Mouse (Mus musculus): Measurements from ENCODE around the gene Rps27a.
"Not testable (repeated sequence)": the region's sequence is repeated elsewhere in the genome, so short reads cannot be mapped to it uniquely, and the experiment has no call there.

Rps27a gene

GRCm38 (mm10) chr11:29547752-29548503 is at the start of gene Rps27a, which contains the start of gene Clhc1:
Gene Rps27a, minus strand, starts transcription at chr11:29548109.
Gene Clhc1, plus strand, starts transcription at chr11:29547950.
- peak; percentile 94 for DNase-seq (ENCODE audit: low read depth, low spot score)

DNA sequence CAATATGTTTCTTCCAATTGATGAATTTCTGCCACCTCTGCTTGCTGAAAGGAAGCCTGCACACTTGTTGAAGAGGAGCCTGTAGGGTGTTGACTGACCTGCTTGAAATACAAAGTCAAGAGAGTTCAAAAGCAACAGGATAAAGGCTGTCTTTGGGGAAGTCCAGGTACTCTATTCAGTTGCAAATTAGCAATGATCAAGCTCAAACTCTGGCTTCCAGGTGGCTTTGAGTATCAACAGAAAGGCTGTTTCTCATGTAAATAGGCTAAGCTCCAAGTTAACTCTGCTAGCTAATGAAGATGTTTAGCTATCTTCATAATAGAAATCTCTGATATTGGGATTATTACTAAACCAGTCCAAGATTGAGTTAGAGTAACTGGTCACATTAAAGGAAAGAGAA is 49.2 kb upstream of the Rps27a start:
- no peak for DNase-seq (ENCODE audit: low read depth, low spot score)

- no peak for DNase-seq (ENCODE audit: low read depth, low spot score)
These were observed 47.3 kb upstream of the Rps27a start for GRCm38 (mm10) chr11:29595217-29595616.

- no peak for DNase-seq (ENCODE audit: low read depth, low spot score)
These were observed 31.7 kb upstream of the Rps27a start for GRCm38 (mm10) chr11:29579610-29580009.

DNA sequence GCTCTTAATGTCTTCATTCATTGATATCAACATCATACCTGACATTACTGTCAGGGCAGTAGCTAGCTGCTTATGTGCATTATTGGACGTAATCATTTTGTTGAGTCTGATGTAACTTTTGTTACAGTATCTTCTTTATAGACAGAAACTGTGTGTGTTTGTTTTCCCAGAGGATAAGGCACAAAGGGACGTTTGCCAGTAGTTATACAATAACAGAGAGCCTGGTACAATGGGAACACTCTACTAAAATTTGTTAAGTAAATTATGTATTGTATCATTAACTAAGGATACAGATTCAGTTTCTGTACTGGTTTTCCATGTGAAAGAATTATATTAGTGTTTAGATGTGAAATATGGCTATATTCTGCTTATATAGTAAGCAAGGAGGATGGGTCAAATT is 24.7 kb upstream of the Rps27a start:
- no peak for DNase-seq (ENCODE audit: low read depth, low spot score)

DNA sequence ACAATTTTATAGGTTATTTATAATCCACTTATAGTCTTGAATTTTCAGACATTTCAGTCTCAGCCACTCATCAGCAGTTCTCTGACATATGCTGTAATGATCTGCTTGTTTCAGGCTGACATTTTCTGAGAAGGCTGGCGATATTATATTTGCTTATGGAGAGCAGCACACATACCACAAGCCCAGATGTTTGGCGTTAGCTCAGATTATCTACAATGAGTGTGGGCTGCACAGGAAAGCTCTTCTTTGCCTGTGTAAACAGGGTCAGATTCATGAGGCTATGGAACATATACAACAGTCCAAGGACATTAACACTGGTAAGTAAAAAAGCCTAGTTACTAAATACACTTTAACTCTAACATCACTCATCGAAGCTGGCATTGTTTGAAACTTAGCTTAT is 23.6 kb upstream of the Rps27a start:
- no peak for DNase-seq (ENCODE audit: low read depth, low spot score)

GRCm38 (mm10) chr11:29563406-29563805 is 15.5 kb upstream of the Rps27a start:
- DNase-seq (ENCODE audit: low read depth, low spot score), result no peak

- DNase-seq (ENCODE audit: low read depth, low spot score), result no peak
These were observed 13.1 kb upstream of the Rps27a start for GRCm38 (mm10) chr11:29560990-29561389.

DNA sequence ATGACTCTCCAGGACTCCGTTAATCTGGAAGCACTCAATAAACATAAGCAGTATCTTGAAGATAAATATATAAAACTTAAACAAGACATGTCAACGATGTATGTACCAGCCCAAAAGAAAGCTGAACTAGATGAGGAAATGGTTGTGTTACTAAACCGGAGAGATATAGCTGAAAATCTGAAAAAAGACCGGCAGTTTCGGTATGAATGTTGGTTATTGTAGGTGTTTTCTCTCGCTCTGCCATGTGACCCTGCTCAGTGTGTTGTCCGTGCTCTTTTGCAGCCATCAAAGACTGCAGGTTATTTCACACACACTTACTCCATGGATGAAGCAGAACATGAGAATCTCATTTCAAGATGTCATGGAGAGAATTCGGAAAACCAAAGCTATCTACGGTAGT is 12.5 kb upstream of the Rps27a start:
- DNase-seq (ENCODE audit: low read depth, low spot score), result no peak

DNA sequence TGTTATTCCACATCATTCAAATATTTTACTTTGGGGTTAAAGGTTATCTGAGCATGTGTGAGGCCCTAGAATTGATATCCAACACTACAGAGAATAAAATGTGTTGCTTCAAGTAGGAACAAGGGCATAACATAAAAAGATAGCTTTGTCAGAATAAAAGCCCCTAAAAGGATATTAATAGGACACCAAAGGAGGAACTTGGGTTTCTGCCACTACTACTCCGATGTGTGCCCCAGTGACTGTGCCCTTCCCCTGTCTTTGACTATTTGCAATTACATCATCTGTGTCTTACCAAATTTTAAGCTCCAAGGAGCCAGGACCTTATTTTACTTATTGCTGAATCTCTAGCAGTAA is 1.5 kb upstream of the Rps27a start:
- no peak for DNase-seq (ENCODE audit: low read depth, low spot score)

- no peak for DNase-seq (ENCODE audit: low read depth, low spot score)
These were observed 855 bp upstream of the Rps27a start for GRCm38 (mm10) chr11:29548504-29549424.

DNA sequence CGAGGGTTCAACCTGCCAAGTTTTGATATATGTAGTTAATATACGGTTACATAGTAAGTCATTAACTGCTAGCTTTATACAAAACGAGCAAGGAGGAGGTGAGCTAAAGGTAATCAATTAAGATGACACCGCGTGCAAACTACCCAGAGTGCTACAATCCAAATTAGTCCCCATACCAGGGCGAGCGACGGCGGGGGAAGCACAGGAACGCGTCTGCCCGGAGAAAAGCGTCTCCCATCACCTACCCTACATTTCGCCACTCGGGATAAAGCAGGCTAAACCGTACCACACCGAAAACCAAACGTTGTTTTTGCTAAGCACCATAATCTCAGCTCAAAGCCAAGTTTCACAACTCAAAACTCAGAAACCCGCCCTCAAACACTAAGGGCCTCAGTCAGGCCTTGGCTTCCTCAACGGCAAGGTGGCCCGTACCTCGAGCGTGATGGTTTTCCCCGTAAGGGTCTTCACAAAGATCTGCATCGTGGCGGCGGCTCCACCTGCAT is 609 bp downstream of the Rps27a start:
- DNase-seq (ENCODE audit: low read depth, low spot score), result peak; percentile 13

GRCm38 (mm10) chr11:29546762-29547161 is 1.1 kb downstream of the Rps27a start:
- DNase-seq (ENCODE audit: low read depth, low spot score), result no peak

DNA sequence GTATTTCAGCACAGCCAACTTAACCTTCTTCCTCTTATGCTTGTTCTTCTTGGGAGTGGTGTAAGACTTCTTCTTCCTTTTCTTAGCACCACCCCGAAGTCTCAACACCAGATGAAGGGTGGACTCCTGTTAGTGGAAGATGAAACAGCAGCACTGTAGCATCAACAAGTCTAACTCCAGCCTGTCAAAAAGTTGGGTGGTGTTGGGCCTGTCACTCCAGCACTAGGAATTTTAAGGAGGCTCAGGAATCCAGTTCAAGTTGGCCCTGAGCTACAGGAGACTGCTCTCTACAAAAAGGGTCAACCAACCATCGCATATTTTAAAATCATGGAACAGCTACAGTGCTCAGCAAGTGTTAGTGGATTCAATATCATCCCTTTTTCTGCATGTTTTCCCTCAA is 1.6 kb downstream of the Rps27a start:
- DNase-seq (ENCODE audit: low read depth, low spot score), result not testable (repeated sequence)

DNA sequence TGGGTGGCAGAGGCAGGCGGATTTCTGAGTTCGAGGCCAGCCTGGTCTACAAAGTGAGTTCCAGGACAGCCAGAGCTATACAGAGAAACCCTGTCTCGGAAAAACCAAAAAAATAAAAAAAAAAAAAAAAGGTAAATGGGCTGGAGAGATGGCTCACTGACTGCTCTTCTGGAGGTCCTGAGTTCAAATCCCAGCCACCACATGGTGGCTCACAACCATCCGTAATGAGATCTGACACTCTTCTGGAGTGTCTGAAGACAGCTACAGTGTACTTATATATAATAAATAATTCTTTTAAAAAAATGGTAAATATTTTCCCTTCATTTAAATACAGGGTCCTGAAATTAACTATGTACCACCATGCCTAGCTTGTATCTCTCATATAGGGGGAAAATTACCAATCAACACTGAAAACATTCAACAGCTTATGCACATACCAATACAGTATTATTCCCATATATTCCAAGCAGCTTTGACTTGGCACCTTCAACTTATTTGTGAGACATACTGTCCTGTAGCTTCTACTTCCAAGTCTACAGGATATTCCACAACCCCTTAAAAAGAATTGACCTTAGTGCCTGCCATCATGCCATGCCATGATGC is 2.7 kb downstream of the Rps27a start:
- DNase-seq (ENCODE audit: low read depth, low spot score), result not testable (repeated sequence)

DNA sequence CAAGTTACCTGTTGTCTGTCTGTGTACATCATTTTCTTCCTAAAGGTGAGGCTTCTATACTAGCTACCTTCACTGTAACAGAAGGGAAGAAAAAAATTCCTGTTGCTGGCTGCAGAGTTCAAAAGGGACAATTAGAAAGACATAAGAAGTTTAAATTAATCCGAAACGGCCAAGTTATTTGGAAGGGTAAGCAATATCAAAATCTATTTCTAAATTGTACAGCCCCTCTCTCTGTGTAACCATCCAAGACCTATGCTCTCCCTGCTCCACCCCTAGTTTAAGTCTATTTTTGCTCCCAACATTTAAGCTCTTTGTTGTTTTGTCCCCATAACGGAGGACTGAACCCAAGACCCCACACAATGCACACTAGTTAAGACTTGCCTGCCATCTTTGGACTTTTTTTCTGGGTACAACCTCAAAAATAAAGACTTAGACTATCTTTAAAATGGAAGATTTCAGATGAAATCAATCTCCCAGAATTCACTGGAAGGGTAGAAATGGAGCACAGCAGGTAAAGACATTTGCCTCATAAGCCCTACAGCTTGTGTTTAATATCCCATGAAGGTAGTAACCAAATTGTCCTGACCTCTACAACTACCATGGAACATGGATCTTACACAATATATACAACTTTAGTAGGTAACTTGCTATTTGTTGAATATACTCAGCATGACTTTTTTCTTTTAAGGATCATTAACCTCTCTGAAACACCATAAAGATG is 3.5 kb downstream of the Rps27a start:
- DNase-seq (ENCODE audit: low read depth, low spot score), result no peak

DNA sequence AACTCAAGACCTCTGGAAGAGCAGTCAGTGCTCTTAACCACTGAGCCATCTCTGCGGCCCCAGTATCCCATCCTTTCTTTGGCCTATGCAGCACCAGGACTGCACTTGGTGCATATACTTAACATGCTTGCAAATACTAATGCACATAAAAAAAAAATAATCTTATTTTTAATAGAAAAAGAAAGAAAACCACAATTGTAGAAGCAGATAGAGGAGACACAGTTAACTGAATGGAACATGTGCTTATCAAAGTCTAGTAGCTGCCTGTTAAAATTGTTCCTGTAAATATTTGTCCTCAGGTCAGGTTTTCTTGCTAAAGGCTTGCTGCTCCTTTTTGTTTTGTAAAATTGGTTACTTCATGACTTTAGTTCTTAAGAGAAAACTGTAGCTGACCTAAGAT is 9.7 kb downstream of the Rps27a start:
- no peak for DNase-seq (ENCODE audit: low read depth, low spot score)

DNA sequence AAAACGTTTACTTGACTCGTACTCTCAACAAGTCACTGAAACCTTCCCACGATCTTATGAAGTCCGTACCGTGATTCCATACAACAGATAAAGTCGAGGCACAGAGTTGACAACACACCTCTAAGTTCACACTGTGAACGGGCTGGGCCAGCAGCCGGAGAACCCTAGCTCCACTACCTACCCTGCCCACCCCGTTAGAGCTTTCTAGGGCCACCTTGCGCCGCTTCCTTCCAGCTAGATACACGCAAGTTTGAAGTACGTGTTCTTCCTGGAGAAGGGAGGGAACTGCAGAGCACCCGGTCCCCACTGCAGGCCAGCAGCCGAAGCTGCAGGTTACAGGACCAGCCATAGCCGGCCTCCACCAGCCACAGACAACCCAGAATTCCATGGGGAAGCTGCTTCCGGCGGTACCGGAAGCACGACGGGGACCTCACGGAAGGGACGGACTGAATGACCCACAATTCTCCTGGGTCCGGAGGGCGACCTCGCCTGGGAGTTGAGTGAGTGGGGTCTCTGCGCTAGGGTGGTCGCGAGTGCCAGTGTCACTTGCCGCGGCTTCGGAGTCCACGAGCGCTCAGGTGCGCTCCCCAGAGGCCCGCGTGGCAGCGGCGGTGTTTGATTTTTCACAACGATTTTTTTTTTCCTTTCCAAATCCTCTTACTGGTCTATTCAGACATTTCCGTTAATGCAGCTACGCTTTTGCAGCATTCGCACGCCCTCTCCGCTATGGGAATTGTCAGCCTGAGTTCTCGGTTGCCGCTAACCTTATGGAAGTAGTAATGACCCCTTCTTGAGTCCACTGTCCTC is 21.7 kb downstream of the Rps27a start, which contains the start of gene Mtif2:
Gene Mtif2, plus strand, starts transcription at position 421 of the 807 bp plus-strand sequence.
- peak; percentile 88 for DNase-seq (ENCODE audit: low read depth, low spot score)

DNA sequence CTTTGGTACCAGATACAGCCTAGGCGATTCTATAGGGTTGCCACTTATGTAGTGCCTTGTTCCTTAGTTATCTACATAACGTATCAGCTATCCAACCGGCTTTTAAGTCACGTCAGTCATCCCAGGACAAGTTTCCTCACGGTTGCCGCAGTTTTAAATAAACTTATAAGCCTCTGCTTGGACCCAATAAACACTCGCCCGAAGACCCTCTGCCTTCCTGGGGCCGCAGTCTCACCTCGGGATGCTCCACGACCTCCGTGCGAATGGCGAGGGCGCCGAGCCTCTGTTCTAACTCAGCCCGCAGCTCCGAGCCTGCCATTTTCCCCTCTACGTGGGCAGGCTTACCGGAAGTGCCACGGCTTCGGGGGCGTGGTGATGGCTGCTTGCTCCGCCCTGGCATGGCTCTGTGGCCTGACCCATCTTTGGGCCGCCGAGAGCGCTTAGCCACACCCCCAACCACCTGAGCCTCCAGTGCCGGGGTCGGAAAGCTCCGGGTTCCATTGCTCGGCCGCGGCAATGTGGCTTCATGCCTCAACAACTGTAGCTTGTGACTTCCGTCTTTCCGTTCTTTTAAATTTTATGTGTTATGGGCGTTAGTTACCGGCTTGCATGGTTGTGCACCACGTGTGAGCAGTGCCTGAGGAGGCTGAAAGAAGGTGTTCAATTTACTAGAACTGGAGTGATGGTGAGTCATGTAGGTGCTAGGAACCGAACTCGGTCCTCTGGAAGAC is 33.1 kb downstream of the Rps27a start, which contains the start of gene Prorsd1:
Gene Prorsd1, minus strand, starts transcription at position 352 of the 731 bp plus-strand sequence.
- peak; percentile 92 for DNase-seq (ENCODE audit: low read depth, low spot score)

GRCm38 (mm10) chr11:29514325-29514681 is 33.6 kb downstream of the Rps27a start:
- no peak for DNase-seq (ENCODE audit: low read depth, low spot score)
